Mouse (Mus musculus): ENCODE results near the gene Prodh2. TPM values are rescaled to one million over a fixed set of nuclear protein-coding genes. Genes with fewer than 3 reads are reported as not detected.
A peak's percentile ranks its signal among the peaks of the same experiment; 100 is the strongest.

Prodh2 gene
- polyA plus RNA-seq, 3 experiments from 2014 or later, result not detected

DNA sequence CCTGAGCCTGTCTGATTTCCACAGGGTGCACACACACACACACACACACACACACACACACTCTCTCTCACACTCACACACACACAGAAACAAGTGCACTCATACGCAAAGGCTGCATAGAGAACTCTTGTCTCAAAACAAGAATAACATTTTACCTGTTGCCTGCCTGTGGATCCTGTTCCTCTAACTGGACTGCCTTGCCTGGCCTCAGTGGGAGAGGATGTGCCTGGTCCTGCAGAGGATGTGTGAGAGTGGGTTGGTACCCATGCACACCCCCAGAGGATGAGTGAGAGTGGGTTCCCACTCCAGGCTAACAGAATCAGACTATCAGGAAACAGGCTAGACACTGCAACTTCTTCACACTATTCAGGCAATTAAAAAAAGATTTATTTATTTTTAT is 57.2 kb downstream of the Prodh2 start:
- no peak for ATAC-seq

- peak; percentile 64 for ATAC-seq
Measured at GRCm38 (mm10) chr7:30551445-30552101, 58.2 kb downstream of the Prodh2 start.

GRCm38 (mm10) chr7:30552102-30553020 is 58.9 kb downstream of the Prodh2 start, which contains the start of the genes Hspb6 and Proser3:
Gene Hspb6, plus strand, starts transcription at chr7:30552178.
Gene Proser3, minus strand, starts transcription at chr7:30552299.
- ATAC-seq, result peak; percentile 93

DNA sequence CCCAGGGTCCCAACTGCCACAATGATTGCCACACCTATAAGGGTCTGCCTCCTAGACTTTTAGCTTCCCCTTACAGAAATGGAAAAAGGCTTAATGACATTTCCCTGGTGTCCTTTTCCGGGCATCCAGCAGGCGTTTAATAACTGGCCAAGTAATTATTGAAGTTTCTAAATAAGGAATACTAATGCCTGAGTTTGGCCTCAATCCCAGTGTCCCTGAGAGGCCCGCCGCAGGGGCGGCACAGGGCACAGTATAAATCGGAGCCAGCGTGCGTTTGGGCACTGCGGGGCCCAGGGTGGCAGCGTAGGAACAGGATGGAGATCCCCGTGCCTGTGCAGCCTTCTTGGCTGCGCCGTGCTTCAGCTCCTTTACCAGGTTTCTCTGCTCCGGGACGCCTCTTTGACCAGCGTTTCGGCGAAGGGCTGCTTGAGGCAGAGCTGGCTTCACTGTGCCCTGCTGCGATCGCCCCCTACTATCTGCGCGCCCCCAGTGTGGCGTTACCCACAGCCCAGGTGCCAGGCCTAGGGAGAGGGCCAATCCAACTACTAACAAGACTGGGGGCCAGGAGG is 59.7 kb downstream of the Prodh2 start:
- no peak for ATAC-seq

DNA sequence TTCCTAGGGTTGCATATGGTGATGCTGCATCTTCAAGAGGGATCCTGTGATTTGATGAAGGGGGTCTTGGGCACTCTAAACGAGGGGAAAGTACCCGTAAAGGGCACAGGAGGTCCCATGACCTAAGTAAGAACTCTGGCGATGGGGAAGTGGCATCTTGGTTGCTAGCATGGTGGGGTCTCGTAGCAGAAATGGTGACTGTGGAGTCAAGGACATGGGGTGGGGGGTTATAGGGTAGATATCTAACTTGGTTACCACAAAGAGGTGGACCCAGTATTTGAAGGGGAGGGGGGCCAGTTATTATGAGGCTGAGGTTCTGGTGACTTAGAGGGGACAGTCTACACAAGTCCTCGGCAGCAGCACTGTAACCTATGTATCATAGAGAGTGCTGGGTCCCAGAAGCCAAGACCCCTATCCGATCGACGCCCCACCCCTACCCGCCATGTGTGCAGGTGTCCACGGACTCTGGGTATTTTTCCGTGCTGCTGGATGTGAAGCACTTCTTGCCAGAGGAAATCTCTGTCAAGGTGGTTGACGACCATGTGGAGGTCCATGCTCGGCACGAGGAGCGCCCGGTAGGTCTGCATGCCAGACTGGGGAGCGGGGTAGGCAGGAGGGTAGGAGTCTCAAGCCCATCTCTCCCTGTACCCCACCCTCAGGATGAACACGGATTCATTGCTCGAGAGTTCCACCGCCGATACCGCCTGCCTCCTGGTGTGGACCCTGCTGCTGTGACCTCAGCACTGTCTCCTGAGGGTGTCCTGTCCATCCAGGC is 60.6 kb downstream of the Prodh2 start:
- no peak for ATAC-seq

DNA sequence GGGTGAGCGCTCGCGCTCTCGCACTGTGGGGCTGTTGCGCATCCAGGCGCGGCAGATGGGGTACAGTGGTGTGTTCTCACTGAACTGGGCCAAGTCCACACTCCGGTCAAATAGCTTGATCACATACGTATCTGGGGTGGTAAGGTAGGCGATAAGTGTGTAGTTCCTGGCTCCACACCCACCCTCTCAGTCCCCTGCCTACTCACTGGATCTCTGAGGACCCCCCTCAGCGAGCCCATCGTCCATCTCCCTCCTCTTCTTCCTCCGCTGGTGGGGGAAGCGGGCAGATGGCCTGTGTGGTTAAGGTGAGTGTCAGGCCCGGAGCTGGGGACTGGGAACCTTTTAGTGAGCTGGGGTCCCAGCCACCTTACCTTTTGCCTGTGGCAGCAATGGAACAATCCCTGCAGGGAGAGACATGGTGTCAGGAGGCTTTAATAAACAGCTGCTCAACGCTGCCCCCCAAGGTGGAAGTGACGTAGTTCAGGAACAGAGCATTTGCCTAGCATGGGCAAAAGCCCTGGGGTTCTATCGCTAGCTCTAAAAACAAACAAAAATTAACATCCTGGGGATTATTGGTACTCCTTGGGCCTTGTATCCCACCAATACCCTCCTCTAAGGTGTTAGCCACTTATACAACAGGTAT is 63.6 kb downstream of the Prodh2 start:
- no peak for ATAC-seq

- no peak for ATAC-seq
Measured at GRCm38 (mm10) chr7:30557901-30558514, 64.6 kb downstream of the Prodh2 start.

DNA sequence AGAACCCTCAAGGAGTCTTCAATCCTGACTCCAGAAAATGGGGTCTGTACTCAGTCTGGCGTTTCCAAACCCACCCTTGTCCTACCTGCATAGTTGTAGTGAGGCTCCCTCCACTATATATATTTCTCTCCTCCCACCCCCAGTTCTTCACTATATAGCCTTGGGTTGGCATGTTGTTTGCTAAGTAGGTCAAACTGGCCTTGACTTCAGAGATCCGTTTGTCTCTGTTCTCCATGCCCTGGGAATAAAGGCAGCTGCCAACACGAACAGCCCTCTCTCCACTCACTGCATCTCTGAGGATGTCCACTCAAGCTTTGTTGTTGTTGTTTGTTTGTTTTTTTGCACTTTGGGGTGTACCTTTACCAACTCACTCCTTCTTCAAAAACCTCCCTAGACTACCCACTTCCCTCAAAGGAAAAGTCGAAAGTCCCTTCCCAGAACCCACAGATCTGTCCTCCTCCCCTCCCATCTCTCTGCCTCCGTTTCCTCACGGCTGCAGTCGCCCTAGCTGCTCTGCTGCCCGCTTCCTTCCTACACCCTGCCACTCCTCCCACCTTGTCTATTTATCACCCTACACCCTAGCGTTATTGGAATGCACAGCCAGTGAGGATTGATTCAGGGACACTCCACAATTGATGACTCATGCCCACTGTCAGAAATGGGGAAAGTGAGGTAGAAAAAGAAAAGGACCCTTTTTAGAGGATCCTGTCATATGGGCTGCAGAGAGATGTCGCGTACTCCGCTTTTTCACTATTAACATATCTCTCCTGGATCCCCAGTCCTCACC is 65.4 kb downstream of the Prodh2 start:
- no peak for ATAC-seq

DNA sequence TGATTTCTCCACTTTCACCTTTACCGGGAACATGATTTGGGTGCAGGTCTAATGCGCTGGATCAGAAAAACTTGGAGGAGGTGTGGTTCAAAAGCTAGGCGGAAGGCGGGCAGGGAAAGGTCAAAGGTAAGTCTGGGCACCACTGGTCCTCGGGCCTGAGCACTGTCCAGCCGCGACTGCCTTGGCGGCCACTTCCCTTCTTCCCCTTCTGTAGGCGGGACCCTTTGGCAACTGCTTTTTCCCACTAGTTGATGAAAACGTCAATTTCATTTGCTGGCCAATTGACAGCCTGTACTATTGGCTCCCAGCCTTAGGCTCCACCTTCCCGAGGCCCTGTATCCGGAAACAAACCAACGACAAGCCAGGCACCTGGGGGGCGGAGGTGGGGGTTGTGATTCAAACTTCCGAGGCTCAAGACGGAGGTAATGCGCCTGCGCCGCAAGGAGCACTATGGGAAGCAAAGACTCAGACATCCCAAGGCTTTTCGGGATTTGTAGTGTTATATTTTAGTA is 66.1 kb downstream of the Prodh2 start, which contains the start of gene Lin37:
Lin37 (minus strand) TSS at position 396 of the 512 bp plus-strand sequence.
- peak; percentile 71 for ATAC-seq

DNA sequence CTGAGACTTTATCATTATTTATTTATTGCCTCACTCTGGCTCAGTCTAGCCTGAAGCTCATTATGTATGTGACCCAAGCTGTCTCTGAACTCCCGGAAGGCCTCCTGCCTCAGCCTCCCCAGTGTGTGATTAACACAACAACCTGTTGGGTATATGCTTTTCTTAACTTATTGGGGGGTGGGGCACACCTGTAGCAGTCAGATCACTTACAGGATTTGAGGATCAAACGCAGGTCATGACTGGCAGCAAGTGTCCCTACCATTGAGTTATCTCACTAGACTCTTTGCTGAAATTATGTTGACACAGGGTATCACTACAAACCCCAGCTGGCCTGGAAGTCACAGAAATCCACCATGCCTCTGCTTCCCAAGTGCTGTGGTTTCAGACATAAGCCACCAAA is 66.9 kb downstream of the Prodh2 start:
- no peak for ATAC-seq

DNA sequence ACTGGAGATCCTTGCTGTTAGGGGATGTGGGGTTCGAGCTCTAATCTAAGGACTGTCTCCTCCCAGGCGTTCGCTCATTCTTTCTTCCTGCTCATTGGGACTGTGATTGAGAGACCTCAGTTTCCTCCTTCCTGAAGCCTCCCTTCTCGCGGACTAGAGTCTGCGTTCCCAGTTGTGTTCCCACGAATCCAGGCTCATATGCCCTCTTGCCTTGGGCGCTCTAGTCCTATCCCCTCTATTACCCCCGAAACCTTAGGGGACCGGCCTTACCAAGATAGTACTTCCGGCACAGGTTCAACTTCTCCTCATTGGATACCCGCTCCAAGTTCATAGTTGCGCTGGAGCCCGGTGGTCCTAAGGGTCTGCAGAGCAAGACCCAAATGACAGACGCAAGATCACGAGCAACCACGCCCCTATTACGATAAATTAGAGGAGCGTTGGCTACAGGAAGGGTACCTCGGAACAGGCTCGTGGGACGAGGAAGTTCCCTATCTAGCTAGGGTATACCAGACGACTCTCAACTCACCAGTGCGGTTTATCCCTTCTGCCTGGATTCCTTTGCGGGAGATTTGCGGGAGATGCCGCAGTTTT is 69.2 kb downstream of the Prodh2 start:
- ATAC-seq, result no peak

Other genes with a start within 250 kb of the Prodh2 start
- gene Thap8, start 213.5 kb upstream of the Prodh2 start, polyA plus RNA-seq (2017; shearing (Covaris generic)), result under 1 TPM; 0.26 to 0.70 (median 0.26) TPM
- gene Wdr62, start 213.2 kb upstream of the Prodh2 start, polyA plus RNA-seq (2017; shearing (Covaris generic)), result 1 to 10 TPM; 1.5 to 5.3 (median 1.5) TPM
- 1 to 10 TPM; 3.6 to 7.0 (median 5.8) TPM for gene Clip3, start 201.9 kb upstream of the Prodh2 start, polyA plus RNA-seq (2017; shearing (Covaris generic))
- 100 to 1,000 TPM in 2 of 3 experiments, 10 to 100 TPM in 1; 69.8 to 178 (median 155) TPM for gene Alkbh6, start 184.9 kb upstream of the Prodh2 start, polyA plus RNA-seq (2017; shearing (Covaris generic))
- 10 to 100 TPM in 1 of 3 experiments, 1 to 10 TPM in 2; 4.3 to 14.7 (median 6.4) TPM for gene Syne4, start 178.8 kb upstream of the Prodh2 start, polyA plus RNA-seq (2017; shearing (Covaris generic))
- gene E130208F15Rik, start 171.9 kb upstream of the Prodh2 start, polyA plus RNA-seq (2017; shearing (Covaris generic)), result not detected
- 1 to 10 TPM; 2.0 to 6.1 (median 3.9) TPM for gene Sdhaf1, start 169.7 kb upstream of the Prodh2 start, polyA plus RNA-seq (2017; shearing (Covaris generic))
- gene Lrfn3, start 130.8 kb upstream of the Prodh2 start, polyA plus RNA-seq (2017; shearing (Covaris generic)), result not detected
- gene Tyrobp, start 79.9 kb upstream of the Prodh2 start, polyA plus RNA-seq (2017; shearing (Covaris generic)), result 10 to 100 TPM in 1 of 3 experiments, 1 to 10 TPM in 1, under 1 TPM in 1; 0.79 to 15.0 (median 2.2) TPM
- gene Hcst, start 73.8 kb upstream of the Prodh2 start, polyA plus RNA-seq (2017; shearing (Covaris generic)), result 100 to 1,000 TPM; 484 to 574 (median 552) TPM
- gene Nfkbid, start 71.9 kb upstream of the Prodh2 start, polyA plus RNA-seq (2017; shearing (Covaris generic)), result 10 to 100 TPM; 37.3 to 50.8 (median 41.1) TPM
- 1 to 10 TPM; 6.0 to 7.4 (median 6.0) TPM for gene Aplp1, start 48.1 kb upstream of the Prodh2 start, polyA plus RNA-seq (2017; shearing (Covaris generic))
- not detected for gene Kirrel2, start 35.9 kb upstream of the Prodh2 start, polyA plus RNA-seq (2017; shearing (Covaris generic))
- gene Nphs1, start 35.3 kb upstream of the Prodh2 start, polyA plus RNA-seq (2017; shearing (Covaris generic)), result under 1 TPM in 1 of 3 experiments, not detected in 2; 0.11 TPM
- gene Arhgap33, start 41.4 kb downstream of the Prodh2 start, polyA plus RNA-seq (2017; shearing (Covaris generic)), result 1 to 10 TPM in 1 of 3 experiments, under 1 TPM in 2; 0.28 to 1.1 (median 0.91) TPM
- 1 to 10 TPM; 2.7 to 3.6 (median 2.8) TPM for gene Hspb6, start 58.6 kb downstream of the Prodh2 start, polyA plus RNA-seq (2017; shearing (Covaris generic))
- 1 to 10 TPM; 2.8 to 4.5 (median 4.0) TPM for gene Proser3, start 58.7 kb downstream of the Prodh2 start, polyA plus RNA-seq (2017; shearing (Covaris generic))
- gene Lin37, start 66.2 kb downstream of the Prodh2 start, polyA plus RNA-seq (2017; shearing (Covaris generic)), result 100 to 1,000 TPM in 2 of 3 experiments, 10 to 100 TPM in 1; 94.5 to 112 (median 109) TPM
- gene U2af1l4, start 69.7 kb downstream of the Prodh2 start, polyA plus RNA-seq (2017; shearing (Covaris generic)), result 10 to 100 TPM; 56.1 to 60.5 (median 60.0) TPM
- gene Gm49396, start 69.7 kb downstream of the Prodh2 start, polyA plus RNA-seq (2017; shearing (Covaris generic)), result 10 to 100 TPM; 45.7 to 85.3 (median 82.8) TPM
- gene Psenen, start 70.0 kb downstream of the Prodh2 start, polyA plus RNA-seq (2017; shearing (Covaris generic)), result 100 to 1,000 TPM; 271 to 363 (median 299) TPM
- 100 to 1,000 TPM; 118 to 196 (median 157) TPM for gene Igflr1, start 71.8 kb downstream of the Prodh2 start, polyA plus RNA-seq (2017; shearing (Covaris generic))
- gene Kmt2b, start 95.1 kb downstream of the Prodh2 start, polyA plus RNA-seq (2017; shearing (Covaris generic)), result 10 to 100 TPM; 15.7 to 23.0 (median 22.6) TPM
- 10 to 100 TPM; 11.7 to 28.7 (median 11.9) TPM for gene Zbtb32, start 105.3 kb downstream of the Prodh2 start, polyA plus RNA-seq (2017; shearing (Covaris generic))
- 1 to 10 TPM in 2 of 3 experiments, under 1 TPM in 1; 0.47 to 3.1 (median 1.5) TPM for gene Upk1a, start 119.2 kb downstream of the Prodh2 start, polyA plus RNA-seq (2017; shearing (Covaris generic))
- 100 to 1,000 TPM; 376 to 780 (median 668) TPM for gene Cox6b1, start 132.5 kb downstream of the Prodh2 start, polyA plus RNA-seq (2017; shearing (Covaris generic))
- not detected for gene Etv2, start 142.2 kb downstream of the Prodh2 start, polyA plus RNA-seq (2017; shearing (Covaris generic))
- gene Rbm42, start 156.7 kb downstream of the Prodh2 start, polyA plus RNA-seq (2017; shearing (Covaris generic)), result 10 to 100 TPM; 21.7 to 30.7 (median 28.0) TPM
- gene Haus5, start 171.4 kb downstream of the Prodh2 start, polyA plus RNA-seq (2017; shearing (Covaris generic)), result 10 to 100 TPM; 23.9 to 33.9 (median 26.4) TPM
- gene Pmis2, start 178.0 kb downstream of the Prodh2 start, polyA plus RNA-seq (2017; shearing (Covaris generic)), result not detected
- not detected for gene 2200002J24Rik, start 205.3 kb downstream of the Prodh2 start, polyA plus RNA-seq (2017; shearing (Covaris generic))
- not detected for gene Atp4a, start 218.6 kb downstream of the Prodh2 start, polyA plus RNA-seq (2017; shearing (Covaris generic))
- 10 to 100 TPM; 43.1 to 55.2 (median 48.6) TPM for gene Tmem147, start 235.9 kb downstream of the Prodh2 start, polyA plus RNA-seq (2017; shearing (Covaris generic))